Mouse (Mus musculus): Measurements from ENCODE around the gene 5730455P16Rik.
"Not testable (repeated sequence)": the region's sequence is repeated elsewhere in the genome, so short reads cannot be mapped to it uniquely, and the experiment has no call there.

5730455P16Rik gene

GRCm38 (mm10) chr11:80377712-80378451, at the start of gene 5730455P16Rik:
Gene 5730455P16Rik (minus strand): TSS chr11:80378034.
- peak; percentile 61; the same call in 1 of the 2 replicates for ATAC-seq (ENCODE audit: insufficient number of reproducible peaks, low FRiP score, low TSS enrichment)

DNA sequence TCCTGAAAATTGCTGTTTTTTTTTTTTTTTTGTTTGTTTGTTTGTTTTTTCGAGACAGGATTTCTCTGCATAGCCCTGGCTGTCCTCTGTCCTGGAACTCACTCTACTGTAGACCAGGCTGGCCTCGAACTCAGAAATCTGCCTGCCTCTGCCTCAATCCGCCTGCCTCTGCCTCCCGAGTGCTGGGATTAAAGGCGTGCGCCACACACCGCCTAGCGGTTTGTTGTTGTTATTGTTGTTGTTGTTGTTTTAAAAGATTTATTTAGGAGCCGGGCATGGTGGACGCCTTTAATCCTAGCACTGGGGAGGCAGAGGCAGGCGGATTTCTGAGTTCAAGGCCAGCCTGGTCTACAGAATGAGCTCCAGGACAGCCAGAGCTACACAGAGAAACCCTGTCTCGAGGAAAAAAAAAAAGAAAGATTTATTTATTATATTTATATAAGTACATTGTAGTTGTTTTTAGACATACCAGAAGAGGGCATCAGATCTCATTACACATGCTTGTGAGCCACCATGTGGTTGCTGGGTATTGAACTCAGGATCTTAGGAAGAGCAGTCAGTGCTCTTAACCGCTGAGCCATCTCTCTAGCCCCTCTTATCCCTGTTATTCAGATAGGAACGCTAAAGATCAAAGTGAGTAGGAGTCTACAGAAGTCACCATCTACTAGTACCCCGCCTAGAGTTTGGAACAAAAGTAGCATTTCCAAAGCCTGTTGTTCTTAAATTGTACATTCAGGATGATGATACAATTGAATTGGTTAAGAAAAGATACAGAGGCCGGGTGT, 48.4 kb upstream of the 5730455P16Rik start:
- ATAC-seq (ENCODE audit: insufficient number of reproducible peaks, low FRiP score, low TSS enrichment) = not testable (repeated sequence)

- no peak for ATAC-seq (ENCODE audit: insufficient number of reproducible peaks, low FRiP score, low TSS enrichment)
Observed at GRCm38 (mm10) chr11:80425247-80425778, 47.5 kb upstream of the 5730455P16Rik start.

DNA sequence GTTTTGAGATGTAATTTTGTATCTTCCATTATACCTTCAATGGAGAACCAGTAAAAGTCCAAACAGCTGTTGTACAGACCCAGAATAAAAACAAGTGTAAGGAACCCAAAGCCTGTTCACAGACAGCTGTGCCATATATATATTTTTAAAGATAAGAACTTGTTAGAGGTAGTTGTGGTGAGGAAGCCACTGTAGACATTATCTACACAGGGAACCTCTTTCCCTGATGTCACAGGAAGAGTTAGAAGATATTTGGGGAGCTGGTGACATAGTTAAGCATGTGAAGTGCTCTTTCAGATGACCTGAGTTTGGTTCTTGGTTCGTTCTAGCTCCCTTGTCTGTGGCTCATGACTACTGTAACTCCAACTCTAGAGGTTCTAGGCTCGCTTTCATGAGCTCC, 46.9 kb upstream of the 5730455P16Rik start:
- no peak for ATAC-seq (ENCODE audit: insufficient number of reproducible peaks, low FRiP score, low TSS enrichment)

- ATAC-seq (ENCODE audit: insufficient number of reproducible peaks, low FRiP score, low TSS enrichment) = no peak
Observed at GRCm38 (mm10) chr11:80421421-80422047, 43.7 kb upstream of the 5730455P16Rik start.

DNA sequence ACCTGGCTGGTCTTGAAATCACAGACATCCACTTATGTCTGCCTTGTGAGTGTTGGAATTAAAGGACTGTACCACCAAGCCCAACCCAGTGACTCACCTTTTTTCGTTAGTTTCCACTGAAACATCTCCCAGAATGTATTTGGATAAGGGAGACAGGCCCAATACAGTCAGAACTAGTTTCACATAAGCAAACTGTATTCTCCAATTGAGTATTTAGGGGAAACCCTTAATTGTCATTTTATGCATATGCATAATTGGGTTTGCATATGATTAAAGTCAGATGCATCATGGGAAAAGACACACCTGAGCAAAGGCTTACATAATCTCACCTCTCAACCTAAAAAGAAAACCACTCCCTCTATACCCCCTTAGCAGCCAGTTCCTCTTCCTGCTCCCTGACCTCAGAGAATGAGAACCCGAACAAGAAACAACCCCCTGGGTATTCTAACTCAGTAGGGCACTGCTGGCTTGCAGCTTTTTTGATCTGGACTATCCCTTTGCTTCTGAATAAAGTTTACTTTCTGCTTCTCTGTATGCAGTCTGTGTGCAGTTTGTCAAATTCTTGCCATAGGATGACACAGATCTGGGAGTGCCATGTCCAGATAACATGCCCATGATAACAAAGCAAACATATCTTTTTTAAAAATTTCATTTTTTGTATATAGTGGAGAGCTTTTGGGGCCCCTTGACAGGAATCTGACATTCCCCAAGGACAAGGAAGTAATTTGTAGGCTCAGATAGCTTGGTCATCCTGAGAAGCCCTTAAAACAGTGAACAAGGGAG, 42.6 kb upstream of the 5730455P16Rik start:
- ATAC-seq (ENCODE audit: insufficient number of reproducible peaks, low FRiP score, low TSS enrichment) = no peak

- no peak for ATAC-seq (ENCODE audit: insufficient number of reproducible peaks, low FRiP score, low TSS enrichment)
Observed at GRCm38 (mm10) chr11:80419743-80420142, 41.9 kb upstream of the 5730455P16Rik start.

GRCm38 (mm10) chr11:80417085-80417484, 39.3 kb upstream of the 5730455P16Rik start:
- no peak for ATAC-seq (ENCODE audit: insufficient number of reproducible peaks, low FRiP score, low TSS enrichment)

- ATAC-seq (ENCODE audit: insufficient number of reproducible peaks, low FRiP score, low TSS enrichment) = no peak
Observed at GRCm38 (mm10) chr11:80410377-80410776, 32.5 kb upstream of the 5730455P16Rik start.

DNA sequence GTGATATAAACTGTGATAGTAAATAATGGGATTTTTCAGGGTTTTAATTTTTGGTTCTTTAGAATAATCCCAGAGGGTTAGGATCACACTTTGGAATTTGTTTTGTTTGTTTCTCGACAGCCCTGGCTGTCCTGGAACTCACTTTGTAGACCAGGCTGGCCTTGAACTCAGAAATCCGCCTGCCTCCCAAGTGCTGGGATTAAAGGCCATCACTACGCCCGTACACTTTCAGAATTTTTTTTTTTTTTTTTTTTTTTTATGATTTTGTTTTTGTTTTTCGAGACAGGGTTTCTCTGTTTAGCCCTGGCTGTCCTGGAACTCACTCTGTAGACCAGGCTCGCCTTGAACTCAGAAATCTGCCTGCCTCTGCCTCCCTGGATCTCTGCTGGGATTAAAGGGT, 30.0 kb upstream of the 5730455P16Rik start:
- not testable (repeated sequence) for ATAC-seq (ENCODE audit: insufficient number of reproducible peaks, low FRiP score, low TSS enrichment)

DNA sequence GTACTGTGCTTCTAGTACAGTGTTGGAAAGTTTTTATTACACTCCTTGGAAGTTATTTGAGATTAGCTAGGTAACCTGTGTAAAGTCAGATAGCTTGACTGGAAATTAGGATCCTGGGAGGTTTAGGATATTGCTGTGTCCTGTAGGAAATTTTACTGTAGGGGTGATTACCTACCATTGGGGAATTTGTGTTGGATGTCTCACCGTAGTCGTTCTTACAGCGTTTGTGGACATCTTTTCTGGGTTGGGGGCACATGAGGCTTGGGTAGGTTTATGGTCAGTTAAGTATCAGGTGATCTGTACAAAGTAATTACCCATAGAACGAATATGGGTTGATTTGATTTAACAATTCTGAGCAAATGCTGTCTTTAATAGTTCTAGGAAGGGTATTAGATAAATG, 18.8 kb upstream of the 5730455P16Rik start:
- no peak for ATAC-seq (ENCODE audit: insufficient number of reproducible peaks, low FRiP score, low TSS enrichment)

GRCm38 (mm10) chr11:80395930-80396329, 18.1 kb upstream of the 5730455P16Rik start:
- no peak for ATAC-seq (ENCODE audit: insufficient number of reproducible peaks, low FRiP score, low TSS enrichment)

- ATAC-seq (ENCODE audit: insufficient number of reproducible peaks, low FRiP score, low TSS enrichment) = no peak
Observed at GRCm38 (mm10) chr11:80391407-80392120, 13.7 kb upstream of the 5730455P16Rik start.

- no peak for ATAC-seq (ENCODE audit: insufficient number of reproducible peaks, low FRiP score, low TSS enrichment)
Observed at GRCm38 (mm10) chr11:80389885-80390284, 12.1 kb upstream of the 5730455P16Rik start.

- ATAC-seq (ENCODE audit: insufficient number of reproducible peaks, low FRiP score, low TSS enrichment) = no peak
Observed at GRCm38 (mm10) chr11:80386790-80387189, 9.0 kb upstream of the 5730455P16Rik start.

DNA sequence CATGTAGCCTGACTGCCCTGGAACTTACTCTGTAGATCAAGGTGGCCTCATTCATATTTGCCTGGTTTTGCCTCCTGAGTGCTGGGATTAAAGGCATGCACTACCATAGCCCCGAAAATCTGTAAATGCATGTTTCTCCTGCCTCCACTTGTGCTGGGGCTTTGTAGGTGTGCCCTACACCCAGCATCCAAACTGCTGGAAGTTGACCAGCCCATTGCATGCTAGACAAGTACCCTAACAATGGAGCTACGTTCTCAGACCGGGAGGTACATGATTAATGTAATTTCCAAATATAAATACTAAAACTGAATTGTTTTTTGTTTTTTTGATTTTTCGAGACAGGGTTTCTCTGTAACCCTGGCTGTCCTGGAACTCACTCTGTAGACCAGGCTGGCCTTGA, 7.2 kb upstream of the 5730455P16Rik start:
- no peak for ATAC-seq (ENCODE audit: insufficient number of reproducible peaks, low FRiP score, low TSS enrichment)

- ATAC-seq (ENCODE audit: insufficient number of reproducible peaks, low FRiP score, low TSS enrichment) = no peak
Observed at GRCm38 (mm10) chr11:80384461-80384860, 6.6 kb upstream of the 5730455P16Rik start.

DNA sequence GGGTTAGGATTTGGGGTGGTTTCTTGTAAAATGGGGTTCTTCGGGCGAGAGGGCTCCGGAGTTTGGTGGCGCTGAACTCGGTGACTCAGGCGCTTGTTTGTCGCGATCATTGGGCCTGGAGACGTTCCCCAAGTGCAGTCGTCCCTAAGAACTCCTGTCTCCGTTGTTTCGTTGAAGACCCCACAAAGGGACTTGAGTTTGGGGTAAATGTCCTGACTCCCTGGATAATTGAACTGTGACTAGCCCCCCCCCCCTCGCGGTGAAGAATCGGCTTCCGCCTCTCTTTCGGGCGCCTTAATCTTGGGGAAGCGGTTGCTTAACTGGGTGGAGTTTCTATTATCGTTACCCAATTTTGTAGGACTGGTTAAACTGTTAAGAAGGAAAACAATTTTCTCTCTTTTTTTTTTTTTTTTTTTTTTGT, 5.8 kb upstream of the 5730455P16Rik start:
- no peak; the same call in 1 of the 2 replicates for ATAC-seq (ENCODE audit: insufficient number of reproducible peaks, low FRiP score, low TSS enrichment)

GRCm38 (mm10) chr11:80383019-80383625, 5.3 kb upstream of the 5730455P16Rik start, which contains the start of gene Zfp207:
Gene Zfp207 (plus strand): TSS chr11:80383279.
- ATAC-seq (ENCODE audit: insufficient number of reproducible peaks, low FRiP score, low TSS enrichment) = peak; percentile 95
